Mouse (Mus musculus) gastrocnemius, postnatal 14 days (tissue): ENCODE measurements around the gene Gfra4. TPM values are rescaled to one million over a fixed set of nuclear protein-coding genes. Genes with fewer than 3 reads are reported as not detected.

Experiments used
- DNase-seq: peaks from one replicate; pipeline ENCODE4 v3.0.0; 2021; ENCODE audit warnings: mixed read lengths
- intact Hi-C: fragments of 180-260 bp; cut with DNase I; formaldehyde crosslinking; loops from one replicate; pipeline ENCODE4 v1.15.1; 2025; ENCODE audit warnings: low total_unique reads
- microRNA-seq, 2 experiments: library from miRNA; unstranded; fragments of <30 nt; microRNA quantifications; one replicate each; pipeline ENCODE4 v1.2.0; 2021
- total RNA-seq, 2 experiments: library from RNA; stranded (reverse); gene quantifications; 2 replicates each; pipeline ENCODE4 v1.2.3; 2021

Gene Gfra4
- total RNA-seq, 2 experiments from 2014 or later, result 3.8 to 5.1 TPM

GRCm38 (mm10) chr2:131010566-131010965 lies 32.3 kb downstream of the Gfra4 start:
- intact Hi-C loops, result no loop called here
- DNase-seq, result no peak

- intact Hi-C loops, result no loop called here
- no peak for DNase-seq
Measured at GRCm38 (mm10) chr2:131009123-131009522, 33.8 kb downstream of the Gfra4 start.

GRCm38 (mm10) chr2:130992818-130993217 lies 50.1 kb downstream of the Gfra4 start:
- DNase-seq, result no peak
- intact Hi-C loops, result no loop called here

Small RNA genes within 50 kb of the gene (microRNA-seq; reads per million reads assigned to microRNA genes)
- 0 reads per million in 2 experiments for gene Mir6973b

Other genes starting within 250 kb of the Gfra4 start
- 10 to 100 TPM in 1 of 2 experiments, 1 to 10 TPM in 1; 8.8 to 11.3 TPM for gene 4930402H24Rik, start 136.7 kb downstream of the Gfra4 start, total RNA-seq
- 10 to 100 TPM; 17.8 to 19.8 TPM for gene Atrn, start 136.6 kb downstream of the Gfra4 start, total RNA-seq
- gene Adam33, start 20.7 kb upstream of the Gfra4 start, total RNA-seq, result 1 to 10 TPM; 2.5 to 3.9 TPM
- gene Siglec1, start 43.7 kb upstream of the Gfra4 start, total RNA-seq, result under 1 TPM; 0.78 to 0.90 TPM
- 10 to 100 TPM; 14.5 to 18.3 TPM for gene Hspa12b, start 84.2 kb upstream of the Gfra4 start, total RNA-seq
- gene Gm11037, start 90.4 kb upstream of the Gfra4 start, total RNA-seq, result not detected
- gene 1700037H04Rik, start 117.0 kb upstream of the Gfra4 start, total RNA-seq, result 1 to 10 TPM; 5.8 to 6.2 TPM
- 10 to 100 TPM; 49.6 to 50.8 TPM for gene Cenpb, start 137.0 kb upstream of the Gfra4 start, total RNA-seq
- gene Cdc25b, start 143.9 kb upstream of the Gfra4 start, total RNA-seq, result 1 to 10 TPM; 4.7 to 5.4 TPM
- 1 to 10 TPM; 2.5 to 2.9 TPM for gene Spef1, start 144.2 kb upstream of the Gfra4 start, total RNA-seq
- 10 to 100 TPM; 14.9 to 17.4 TPM for gene Ap5s1, start 164.0 kb upstream of the Gfra4 start, total RNA-seq
- 10 to 100 TPM; 32.4 to 33.3 TPM for gene Mavs, start 191.0 kb upstream of the Gfra4 start, total RNA-seq
- gene Pank2, start 219.4 kb upstream of the Gfra4 start, total RNA-seq, result 10 to 100 TPM; 21.9 to 22.8 TPM